In genomic region chr9:60492275-60492974, GRCm38 (mm10) we compare ENCODE assay signal across 20 mouse cellular contexts. TPM values are rescaled to one million over a fixed set of nuclear protein-coding genes. Genes with fewer than 3 reads are reported as not detected.
DNase-seq lines count a peak whose midpoint lies in the region; ATAC-seq and TF ChIP-seq lines count a peak whose summit lies in the region.
"Had no signal": no experiment of that assay in that cellular context is flagged by ENCODE, and none has a peak within 500 bp of the region (broad histone marks: within the 10 kb centered on the region; RNA-seq: fewer than 3 reads in every experiment).

No protein-coding gene starts in this region.

- ATAC-seq in kidney, embryonic 16.5 days (ENCODE audit: low FRiP score, low TSS enrichment): peak; percentile 39; the same call in 1 of the 2 replicates
- ATAC-seq in kidney, embryonic 14.5 days (ENCODE audit: low FRiP score, low TSS enrichment): no peak
- ATAC-seq in activated CD4-positive, CD25-positive, alpha-beta regulatory T cell, adult 4 months: no peak

- no peak for DNase-seq in embryonic facial prominence, embryonic 10.5 days (ENCODE audit: low spot score)
- peak; percentile 47 for DNase-seq in limb, embryonic 10.5 days (ENCODE audit: low spot score)
- peak; percentile 10 for DNase-seq in skeletal muscle tissue, adult 2 months (ENCODE audit: low read depth, low spot score)
- DNase-seq in cerebellum, adult 2 months: no peak
- DNase-seq: B cell, adult 2 months; cerebellum, postnatal 25 days; gastrocnemius, postnatal 25 days; kidney, adult 18-20 months; lung, adult 18-20 months; lung, postnatal 36 days; right cerebral cortex, postnatal 25 days had no signal

- no peak for TF ChIP-seq CTCF in cerebellum, adult 2 months (IDR thresholded peaks at IDR 0.05; ENCODE audit: borderline replicate concordance, insufficient read depth, low read depth, low read length)

- no peak overlapping the region for H3K4me3 ChIP-seq in kidney, embryonic 16.5 days (ENCODE audit: low read length)
- no peak overlapping the region for H3K4me3 ChIP-seq in kidney, embryonic 14.5 days (ENCODE audit: low read length)
- no peak overlapping the region for H3K4me3 ChIP-seq in embryonic facial prominence, embryonic 10.5 days
- H3K4me3 ChIP-seq in limb, embryonic 10.5 days: 0 out of 2 replicates have a peak overlapping the region, but pooled peaks have one; percentile 10
- H3K4me3 ChIP-seq in cerebellum, adult 2 months (replicated peaks; ENCODE audit: insufficient read depth, low read depth, low read length): no peak overlapping the region
- H3K4me3 ChIP-seq: forebrain, embryonic 10.5 days; heart, embryonic 12.5 days; hindbrain, embryonic 15.5 days; layer of hippocampus, adult 2 months; neural tube, embryonic 12.5 days had no signal

- 35% methylated on average over 16 of the region's 16 CpGs for WGBS in kidney, embryonic 16.5 days
- WGBS in kidney, embryonic 14.5 days: 38% methylated on average over 16 of the region's 16 CpGs
- 78% methylated on average over 16 of the region's 16 CpGs for WGBS in embryonic facial prominence, embryonic 10.5 days
- WGBS in limb, embryonic 10.5 days: 53% methylated on average over 16 of the region's 16 CpGs
- 93% methylated on average over 16 of the region's 16 CpGs for WGBS in cerebellum, adult 2 months

- no peaks in the 10 kb centered on the region for H3K9me3 ChIP-seq in kidney, embryonic 16.5 days (ENCODE audit: low read length)
- no peaks in the 10 kb centered on the region for H3K9me3 ChIP-seq in kidney, embryonic 14.5 days (ENCODE audit: control insufficient read depth, low read length)
- no peaks in the 10 kb centered on the region for H3K9me3 ChIP-seq in embryonic facial prominence, embryonic 10.5 days
- H3K9me3 ChIP-seq in limb, embryonic 10.5 days (replicated peaks): no peaks in the 10 kb centered on the region
- H3K9me3 ChIP-seq: forebrain, embryonic 10.5 days; heart, embryonic 12.5 days; hindbrain, embryonic 15.5 days; neural tube, embryonic 12.5 days had no signal

- H3K9ac ChIP-seq in kidney, embryonic 16.5 days (replicated peaks; ENCODE audit: low read length): no peak overlapping the region
- H3K9ac ChIP-seq in kidney, embryonic 14.5 days (ENCODE audit: low read depth, low read length): no peak overlapping the region
- H3K9ac ChIP-seq: heart, embryonic 12.5 days; hindbrain, embryonic 15.5 days; neural tube, embryonic 12.5 days had no signal

- H3K27me3 ChIP-seq in kidney, embryonic 16.5 days (ENCODE audit: insufficient read depth, low read length): no peaks in the 10 kb centered on the region
- no peaks in the 10 kb centered on the region for H3K27me3 ChIP-seq in kidney, embryonic 14.5 days (ENCODE audit: control insufficient read depth, insufficient read depth, low read length)
- H3K27me3 ChIP-seq in embryonic facial prominence, embryonic 10.5 days (replicated peaks; ENCODE audit: low read depth, poor library complexity, severe bottlenecking): no peaks in the 10 kb centered on the region
- no peaks in the 10 kb centered on the region for H3K27me3 ChIP-seq in limb, embryonic 10.5 days (ENCODE audit: low read depth, poor library complexity, severe bottlenecking)
- H3K27me3 ChIP-seq in cerebellum, adult 2 months (ENCODE audit: control insufficient read depth, insufficient read depth, low read length): no peaks in the 10 kb centered on the region; the same call in 1 of the 2 replicates
- H3K27me3 ChIP-seq: heart, embryonic 12.5 days; hindbrain, embryonic 15.5 days; neural tube, embryonic 12.5 days had no signal

- 0 out of 2 replicates have a peak overlapping the region, but pooled peaks have one; percentile 14 for H3K4me2 ChIP-seq in kidney, embryonic 16.5 days (replicated peaks; ENCODE audit: low read depth, low read length)
- H3K4me2 ChIP-seq in kidney, embryonic 14.5 days (replicated peaks; ENCODE audit: low read depth, low read length): no peak overlapping the region
- H3K4me2 ChIP-seq: heart, embryonic 12.5 days; hindbrain, embryonic 15.5 days; midbrain, embryonic 11.5 days; neural tube, embryonic 12.5 days had no signal

- H3K4me1 ChIP-seq in kidney, embryonic 16.5 days (ENCODE audit: insufficient read depth, low read length): peaks cover 23% of the 10 kb centered on the region
- peaks cover 25% of the 10 kb centered on the region; the same call in 1 of the 2 replicates for H3K4me1 ChIP-seq in kidney, embryonic 14.5 days (ENCODE audit: control insufficient read depth, insufficient read depth, low read length)
- peaks cover 17% of the 10 kb centered on the region; the same call in 1 of the 2 replicates for H3K4me1 ChIP-seq in embryonic facial prominence, embryonic 10.5 days
- H3K4me1 ChIP-seq in limb, embryonic 10.5 days: peaks cover 48% of the 10 kb centered on the region
- no peaks in the 10 kb centered on the region for H3K4me1 ChIP-seq in cerebellum, adult 2 months (ENCODE audit: control insufficient read depth, insufficient read depth, low read length)
- H3K4me1 ChIP-seq: forebrain, embryonic 10.5 days; hindbrain, embryonic 15.5 days; neural tube, embryonic 12.5 days had no signal

- no peak for TF ChIP-seq POLR2A in cerebellum, adult 2 months (IDR thresholded peaks at IDR 0.05; ENCODE audit: borderline replicate concordance, insufficient read depth, low read length)

- no peak overlapping the region for H3K27ac ChIP-seq in kidney, embryonic 16.5 days (ENCODE audit: low read length)
- H3K27ac ChIP-seq in kidney, embryonic 14.5 days (ENCODE audit: low read depth, low read length): no peak overlapping the region
- 0 out of 2 replicates have a peak overlapping the region, but pooled peaks have one; percentile 5 for H3K27ac ChIP-seq in embryonic facial prominence, embryonic 10.5 days (replicated peaks)
- peak overlapping the region; percentile 70 for H3K27ac ChIP-seq in limb, embryonic 10.5 days
- H3K27ac ChIP-seq in cerebellum, adult 2 months (ENCODE audit: insufficient read depth, low read length): no peak overlapping the region
- H3K27ac ChIP-seq: forebrain, embryonic 10.5 days; hindbrain, embryonic 15.5 days; layer of hippocampus, adult 2 months; neural tube, embryonic 12.5 days had no signal

- no peaks in the 10 kb centered on the region for H3K36me3 ChIP-seq in kidney, embryonic 16.5 days (ENCODE audit: insufficient read depth, low read length)
- no peaks in the 10 kb centered on the region; the same call in 1 of the 2 replicates for H3K36me3 ChIP-seq in kidney, embryonic 14.5 days (ENCODE audit: control insufficient read depth, insufficient read depth, low read length)
- no peaks in the 10 kb centered on the region for H3K36me3 ChIP-seq in embryonic facial prominence, embryonic 10.5 days (replicated peaks)
- no peaks in the 10 kb centered on the region for H3K36me3 ChIP-seq in limb, embryonic 10.5 days
- H3K36me3 ChIP-seq: forebrain, embryonic 10.5 days; heart, embryonic 12.5 days; hindbrain, embryonic 15.5 days; neural tube, embryonic 12.5 days had no signal

RNA-seq across cellular contexts. Expression of gene Thsd4, which starts 29.4 kb away (rescaled TPM):
- 24.5 and 27.8 TPM in 2 replicates for polyA plus RNA-seq in kidney, embryonic 16.5 days (2015; fragmentation: Nextera tagmentation; extraction: Ambion mirVana)
- 24.9 and 38.7 TPM in 2 replicates for polyA plus RNA-seq in kidney, embryonic 14.5 days (2014; fragmentation: Nextera tagmentation; extraction: Ambion mirVana)
- polyA plus RNA-seq in embryonic facial prominence, embryonic 10.5 days (2016; fragmentation: Nextera tagmentation; extraction: Ambion mirVana): 4.2 and 5.7 TPM in 2 replicates
- 7.5 and 11.8 TPM in 2 replicates for polyA plus RNA-seq in limb, embryonic 10.5 days (2016; fragmentation: Nextera tagmentation; extraction: Ambion mirVana)
- polyA plus RNA-seq in activated CD4-positive, CD25-positive, alpha-beta regulatory T cell, adult 4 months (2017; shearing (Covaris generic)): not detected
- 2.4 and 2.7 TPM in 2 replicates for polyA plus RNA-seq in cerebellum, adult 2 months (2012; rRNA removed)

Comparison
In these comparisons a context has a peak if more than half of its experiments do, and no peak if none do; other contexts are left out.
1. H3K27ac ChIP-seq: peak in embryonic facial prominence, embryonic 10.5 days (single experiment) and limb, embryonic 10.5 days (single experiment); none in kidney, embryonic 16.5 days (single experiment), kidney, embryonic 14.5 days (single experiment) and cerebellum, adult 2 months (single experiment).
2. DNase-seq: peak in limb, embryonic 10.5 days (single experiment) and skeletal muscle tissue, adult 2 months (single experiment); none in embryonic facial prominence, embryonic 10.5 days (single experiment) and cerebellum, adult 2 months (0 of 2).